Mouse (Mus musculus) cortical plate, adult 2 months (tissue): ENCODE data around the gene Neurl3.

Source experiments
- CTCF ChIP-seq: fragments of 200-500 bp; IDR thresholded peaks from 2 replicates; pipeline ENCODE4 v1.5.1; 2011; ENCODE audit warnings: mild to moderate bottlenecking, control low read depth, low read length; ENCODE audit not compliant: insufficient read depth; ENCODE audit errors: extremely low read depth
- POLR2A ChIP-seq: fragments of 200-500 bp; IDR thresholded peaks from 2 replicates; pipeline ENCODE4 v1.6.1; 2011; ENCODE audit warnings: mild to moderate bottlenecking, low read length, control low read depth; ENCODE audit not compliant: insufficient read depth; ENCODE audit errors: extremely low read depth

- TF ChIP-seq CTCF (no peak), POLR2A (no peak)
Measured at GRCm38 (mm10) chr1:36280938-36281337, 6.5 kb upstream of the Neurl3 start.
